Comparison of ENCODE assay signal across 26 mouse cellular contexts in the genomic region with DNA sequence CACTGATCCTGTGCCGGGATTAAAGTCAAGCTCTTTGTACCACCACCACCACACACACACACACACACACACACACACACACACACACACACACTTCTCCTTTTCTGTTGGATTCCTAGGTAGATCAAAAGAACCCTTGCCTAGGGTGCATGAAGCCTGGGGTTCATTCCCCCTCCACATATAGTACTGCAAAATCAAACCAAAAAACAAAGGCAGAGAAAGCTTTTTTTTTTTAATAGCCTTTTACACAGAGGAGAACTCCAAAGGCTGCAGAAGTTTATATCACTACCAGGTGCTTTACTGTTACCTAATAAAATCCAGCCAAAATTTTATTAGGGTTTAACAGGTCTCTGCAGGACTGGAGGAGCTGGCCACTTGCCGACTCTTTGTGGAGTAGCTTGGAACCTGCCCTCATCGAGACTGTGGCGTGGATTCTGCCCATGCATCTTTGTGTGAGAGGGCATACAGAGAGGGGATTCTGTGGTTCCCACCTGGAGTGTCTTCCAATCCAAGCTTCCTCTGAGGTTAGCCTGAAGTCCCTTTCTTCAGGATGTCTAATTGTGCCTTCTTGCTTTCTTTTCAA. TPM values are rescaled to one million over a fixed set of nuclear protein-coding genes. Genes with fewer than 3 reads are reported as not detected.
A peak's percentile ranks its signal among the peaks of the same experiment; 100 is the strongest.
DNase-seq lines count a peak whose midpoint lies in the region; ATAC-seq and TF ChIP-seq lines count a peak whose summit lies in the region.
"Had no signal": no experiment of that assay in that cellular context is flagged by ENCODE, and none has a peak within 500 bp of the region (broad histone marks: within the 10 kb centered on the region; RNA-seq: fewer than 3 reads in every experiment).

No protein-coding gene starts in this region.

- H3K4me1 ChIP-seq in forebrain, embryonic 11.5 days (replicated peaks; ENCODE audit: control insufficient read depth, insufficient read depth, low read length), result no peaks in the 10 kb centered on the region
- no peaks in the 10 kb centered on the region for H3K4me1 ChIP-seq in forebrain, embryonic 16.5 days (replicated peaks; ENCODE audit: control insufficient read depth, insufficient read depth, low read length)
- H3K4me1 ChIP-seq in limb, embryonic 14.5 days (ENCODE audit: control insufficient read depth, insufficient read depth, low read length), result peaks cover 16% of the 10 kb centered on the region
- H3K4me1 ChIP-seq: embryonic facial prominence, embryonic 13.5 days; heart, embryonic 10.5 days; heart, embryonic 13.5 days; hindbrain, embryonic 12.5 days; hindbrain, embryonic 15.5 days had no signal

- no peak overlapping the region for H3K4me2 ChIP-seq in forebrain, embryonic 11.5 days (ENCODE audit: low read depth, low read length, severe bottlenecking)
- no peak overlapping the region for H3K4me2 ChIP-seq in forebrain, embryonic 16.5 days (ENCODE audit: low read length)
- no peak overlapping the region for H3K4me2 ChIP-seq in limb, embryonic 14.5 days (replicated peaks; ENCODE audit: low read depth, low read length, severe bottlenecking)
- H3K4me2 ChIP-seq: embryonic facial prominence, embryonic 13.5 days; heart, embryonic 13.5 days; hindbrain, embryonic 12.5 days; hindbrain, embryonic 15.5 days had no signal

- no peak overlapping the region for H3K27ac ChIP-seq in forebrain, embryonic 11.5 days (ENCODE audit: low read depth, low read length)
- H3K27ac ChIP-seq in forebrain, embryonic 16.5 days (ENCODE audit: low read length), result no peak overlapping the region
- H3K27ac ChIP-seq in limb, embryonic 14.5 days (replicated peaks; ENCODE audit: low read depth, low read length), result 0 out of 2 replicates have a peak overlapping the region, but pooled peaks have one; percentile 52
- H3K27ac ChIP-seq: embryonic facial prominence, embryonic 13.5 days; heart, adult 2 months; heart, embryonic 10.5 days; heart, embryonic 13.5 days; hindbrain, embryonic 12.5 days; hindbrain, embryonic 15.5 days had no signal

- H3K27me3 ChIP-seq in forebrain, embryonic 11.5 days (ENCODE audit: control insufficient read depth, insufficient read depth, low read length), result no peaks in the 10 kb centered on the region
- no peaks in the 10 kb centered on the region for H3K27me3 ChIP-seq in forebrain, embryonic 16.5 days (replicated peaks; ENCODE audit: control insufficient read depth, insufficient read depth, low read length)
- no peaks in the 10 kb centered on the region for H3K27me3 ChIP-seq in limb, embryonic 14.5 days (ENCODE audit: control insufficient read depth, insufficient read depth, low read length)
- H3K27me3 ChIP-seq: embryonic facial prominence, embryonic 13.5 days; heart, embryonic 13.5 days; hindbrain, embryonic 12.5 days; hindbrain, embryonic 15.5 days; Patski had no signal

- no peak overlapping the region for H3K9ac ChIP-seq in forebrain, embryonic 11.5 days (ENCODE audit: low read length)
- no peak overlapping the region for H3K9ac ChIP-seq in forebrain, embryonic 16.5 days (replicated peaks; ENCODE audit: low read depth, low read length)
- no peak overlapping the region for H3K9ac ChIP-seq in limb, embryonic 14.5 days (ENCODE audit: low read depth, low read length, severe bottlenecking)
- H3K9ac ChIP-seq: embryonic facial prominence, embryonic 13.5 days; heart, embryonic 13.5 days; hindbrain, embryonic 12.5 days; hindbrain, embryonic 15.5 days had no signal

- DNase-seq in forebrain, embryonic 11.5 days (ENCODE audit: low spot score), result peak; percentile 22
- DNase-seq in urinary bladder, postnatal 14 days (ENCODE audit: low spot score), result peak; percentile 11
- no peak for DNase-seq in urinary bladder, adult 2 months (ENCODE audit: low spot score)
- DNase-seq in limb, embryonic 14.5 days (ENCODE audit: low spot score), result peak; percentile 45
- no peak for DNase-seq in frontal cortex, postnatal 14 days (ENCODE audit: low spot score in 2 of 2)
- DNase-seq: adrenal gland, postnatal 10 days; adrenal gland, postnatal 36 days; B cell, adult 2 months; cerebellum, adult 18-20 months; cerebellum, adult 9-10 months; gastrocnemius, postnatal 25 days; heart, adult 2 months had no signal

- no peak overlapping the region for H3K4me3 ChIP-seq in forebrain, embryonic 11.5 days (ENCODE audit: low read depth, low read length)
- no peak overlapping the region for H3K4me3 ChIP-seq in forebrain, embryonic 16.5 days (replicated peaks; ENCODE audit: low read length)
- no peak overlapping the region for H3K4me3 ChIP-seq in limb, embryonic 14.5 days (replicated peaks; ENCODE audit: low read length)
- H3K4me3 ChIP-seq: embryonic facial prominence, embryonic 13.5 days; erythroblast, embryonic 14.5 days; heart, adult 2 months; heart, embryonic 10.5 days; heart, embryonic 13.5 days; hindbrain, embryonic 12.5 days; hindbrain, embryonic 15.5 days had no signal

- TF ChIP-seq POLR2A in limb, embryonic 14.5 days (IDR thresholded peaks at IDR 0.05; ENCODE audit: borderline replicate concordance, extremely low read depth, insufficient read depth, insufficient read length), result no peak

- WGBS in forebrain, embryonic 11.5 days, result 70% methylated on average over 4 of the region's 4 CpGs
- 63% methylated on average over 4 of the region's 4 CpGs for WGBS in forebrain, embryonic 16.5 days
- 7% methylated on average over 4 of the region's 4 CpGs for WGBS in limb, embryonic 14.5 days

- no peaks in the 10 kb centered on the region for H3K36me3 ChIP-seq in forebrain, embryonic 11.5 days (ENCODE audit: control insufficient read depth, insufficient read depth, low read length)
- no peaks in the 10 kb centered on the region for H3K36me3 ChIP-seq in forebrain, embryonic 16.5 days (ENCODE audit: control insufficient read depth, insufficient read depth)
- H3K36me3 ChIP-seq in limb, embryonic 14.5 days (ENCODE audit: control insufficient read depth, insufficient read depth, low read length), result no peaks in the 10 kb centered on the region
- H3K36me3 ChIP-seq: embryonic facial prominence, embryonic 13.5 days; G1E; heart, embryonic 10.5 days; heart, embryonic 13.5 days; hindbrain, embryonic 12.5 days; hindbrain, embryonic 15.5 days had no signal

- no peaks in the 10 kb centered on the region for H3K9me3 ChIP-seq in forebrain, embryonic 11.5 days (ENCODE audit: control insufficient read depth, low read length)
- no peaks in the 10 kb centered on the region for H3K9me3 ChIP-seq in forebrain, embryonic 16.5 days (ENCODE audit: control insufficient read depth, low read length)
- no peaks in the 10 kb centered on the region for H3K9me3 ChIP-seq in limb, embryonic 14.5 days (ENCODE audit: control insufficient read depth, low read length)
- H3K9me3 ChIP-seq: embryonic facial prominence, embryonic 13.5 days; G1E; heart, embryonic 10.5 days; heart, embryonic 13.5 days; hindbrain, embryonic 12.5 days; hindbrain, embryonic 15.5 days had no signal

- ATAC-seq in forebrain, embryonic 11.5 days (replicated peaks; ENCODE audit: low FRiP score), result no peak
- no peak for ATAC-seq in forebrain, embryonic 16.5 days
- peak; percentile 71; the same call in 1 of the 2 replicates for ATAC-seq in limb, embryonic 14.5 days (ENCODE audit: low FRiP score, low read depth)
- ATAC-seq: forebrain, embryonic 14.5 days; intestine, postnatal 0 days; Patski had no signal

RNA-seq across cellular contexts. Expression of a gene that starts 31.0 kb away (rescaled TPM):
- not detected in 2 replicates for polyA plus RNA-seq in forebrain, embryonic 11.5 days (2014; fragmentation: Nextera tagmentation; extraction: Ambion mirVana)
- 0.11 TPM in 1 of 2 replicates, not detected in the other for polyA plus RNA-seq in forebrain, embryonic 16.5 days (2015; fragmentation: Nextera tagmentation; extraction: Ambion mirVana)
- 0.09 TPM in 1 of 2 replicates, not detected in the other for polyA plus RNA-seq in urinary bladder, adult 2 months (2012; rRNA removed)
- 1.9 and 3.2 TPM in 2 replicates for polyA plus RNA-seq in limb, embryonic 14.5 days (2012; rRNA removed)
- polyA plus RNA-seq in limb, embryonic 14.5 days (2014; fragmentation: Nextera tagmentation; extraction: Ambion mirVana), result 6.3 and 8.8 TPM in 2 replicates
- polyA plus RNA-seq: forebrain, embryonic 14.5 days; frontal cortex, adult 2 months; G1E; gonadal fat pad, adult 2 months; heart, adult 2 months; heart, embryonic 10.5 days; heart, embryonic 13.5 days; heart, embryonic 16.5 days; hindbrain, embryonic 12.5 days; hindbrain, embryonic 15.5 days had no signal

Comparison
In these comparisons a context has a peak if more than half of its experiments do, and no peak if none do; other contexts are left out.
1. DNase-seq: peak in forebrain, embryonic 11.5 days (single experiment), urinary bladder, postnatal 14 days (single experiment) and limb, embryonic 14.5 days (single experiment); none in urinary bladder, adult 2 months (single experiment) and frontal cortex, postnatal 14 days (0 of 2).